Mouse (Mus musculus): ENCODE results near the gene Dok1.

GRCm38 (mm10) chr6:83068706-83069487 is 35.6 kb upstream of the Dok1 start:
- TF ChIP-seq FLI1 (IDR thresholded peaks at IDR 0.05; ENCODE audit: low read length): no peak
- TF ChIP-seq GATA1 (IDR thresholded peaks at IDR 0.05; ENCODE audit: borderline replicate concordance, low read length): no peak

Measured in megakaryocyte, embryonic 14.5 days (primary cell).